Mouse (Mus musculus) lung, postnatal 36 days (tissue): Measurements from ENCODE around the gene Dok7.

Source experiments
- DNase-seq: peaks from one replicate; pipeline ENCODE4 v3.0.0; 2022; ENCODE audit warnings: mixed read lengths

Gene Dok7

DNA sequence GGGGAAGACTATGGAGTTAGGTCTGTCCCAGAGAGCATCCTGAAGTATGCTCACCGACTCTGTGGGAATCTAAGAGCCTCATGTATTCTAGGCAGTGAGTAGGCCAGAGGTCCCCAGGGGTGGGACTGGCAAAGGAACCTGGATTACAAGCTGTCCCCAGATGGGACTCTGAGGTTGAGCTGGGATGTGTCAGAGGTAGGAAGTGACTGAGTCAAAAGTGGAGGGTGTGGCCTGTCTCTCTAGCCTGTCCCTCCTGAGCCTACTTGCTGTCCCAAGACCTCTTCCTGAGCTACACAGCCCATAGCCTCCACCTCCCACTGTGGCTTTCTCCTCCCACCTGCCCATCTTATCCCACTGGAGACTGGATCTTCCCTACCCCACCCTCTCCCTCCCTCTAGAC lies 1.6 kb downstream of the Dok7 start:
- no peak for DNase-seq

DNA sequence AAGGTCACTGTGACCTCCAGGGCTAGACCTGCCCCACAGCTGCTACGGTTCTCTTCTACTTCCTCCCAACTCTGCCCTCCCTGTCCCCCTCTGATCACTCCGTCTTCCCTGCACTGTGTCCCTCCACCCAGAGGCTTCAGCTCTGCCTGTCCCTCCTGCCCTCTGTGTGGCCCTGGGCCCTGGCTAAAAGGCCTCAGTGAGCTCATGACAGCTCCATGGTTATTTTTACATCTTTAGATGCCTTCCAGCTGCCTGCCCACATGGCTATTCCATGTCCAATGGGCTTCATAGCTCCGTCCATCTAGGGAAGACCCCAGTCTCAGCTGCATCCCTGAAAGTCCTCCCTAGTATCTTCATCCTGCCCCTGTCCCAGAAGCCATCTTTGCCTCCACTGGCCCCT lies 3.5 kb downstream of the Dok7 start:
- DNase-seq: no peak

DNA sequence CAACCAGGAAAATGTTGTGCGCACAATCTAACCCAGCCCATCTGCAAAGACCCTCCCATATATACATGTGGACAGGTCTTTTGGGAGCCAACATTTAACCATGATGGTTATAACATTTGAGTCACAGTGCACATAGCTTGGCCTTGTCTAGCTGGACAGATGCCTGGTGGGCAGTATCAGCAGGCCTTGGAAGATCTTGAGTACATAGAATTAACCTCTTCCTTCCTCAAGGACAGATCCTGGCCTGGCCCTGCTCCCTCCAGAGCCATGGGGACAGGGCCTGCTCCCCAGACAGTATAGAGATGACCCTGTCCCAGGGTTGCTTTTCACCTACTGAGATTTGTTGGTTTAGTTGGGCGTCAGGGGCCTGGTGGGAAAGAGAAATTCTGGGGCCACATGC lies 13.3 kb downstream of the Dok7 start:
- DNase-seq: no peak

- DNase-seq: no peak
These were observed 13.7 kb downstream of the Dok7 start for GRCm38 (mm10) chr5:35070314-35070713.

DNA sequence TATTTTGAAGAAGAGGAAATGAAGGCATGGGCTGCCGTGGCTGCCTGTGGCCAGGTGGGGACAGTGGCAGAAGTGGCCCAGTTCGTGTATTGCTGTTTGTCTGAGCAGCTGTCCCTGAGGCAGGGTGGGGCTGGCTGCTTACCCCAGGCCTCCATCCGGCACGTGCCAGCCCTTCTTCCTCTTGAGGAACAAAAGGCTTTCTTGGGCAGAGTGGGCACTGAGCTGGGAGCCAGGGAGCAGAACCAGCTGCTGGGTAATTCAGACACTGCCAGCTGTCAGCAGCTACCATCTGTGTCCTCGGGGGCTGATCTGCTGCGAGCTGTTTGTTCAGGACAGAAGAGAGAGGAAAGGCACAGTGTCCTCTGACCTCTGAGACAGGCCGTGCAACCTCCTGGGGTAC lies 14.4 kb downstream of the Dok7 start:
- peak; percentile 10 for DNase-seq

DNA sequence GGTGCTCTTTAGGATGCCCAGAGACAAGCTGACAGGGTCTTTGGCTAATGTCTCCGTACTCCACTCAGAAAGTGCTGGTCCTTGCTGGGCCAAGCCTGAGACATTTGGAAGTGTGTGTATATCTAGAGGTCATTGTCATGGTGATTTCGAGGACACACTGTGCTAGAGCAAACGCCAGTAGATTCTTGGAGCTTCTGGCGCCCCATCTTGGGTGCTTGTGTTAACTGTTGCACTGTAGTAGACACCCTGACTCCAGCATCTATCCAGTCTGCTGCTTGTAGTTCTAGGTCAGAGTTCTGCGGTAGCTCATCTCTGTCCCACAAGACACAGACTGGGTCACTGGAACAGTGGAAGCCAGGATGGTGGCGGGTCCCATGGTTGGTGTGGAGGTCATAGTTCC lies 15.3 kb downstream of the Dok7 start:
- no peak for DNase-seq

DNA sequence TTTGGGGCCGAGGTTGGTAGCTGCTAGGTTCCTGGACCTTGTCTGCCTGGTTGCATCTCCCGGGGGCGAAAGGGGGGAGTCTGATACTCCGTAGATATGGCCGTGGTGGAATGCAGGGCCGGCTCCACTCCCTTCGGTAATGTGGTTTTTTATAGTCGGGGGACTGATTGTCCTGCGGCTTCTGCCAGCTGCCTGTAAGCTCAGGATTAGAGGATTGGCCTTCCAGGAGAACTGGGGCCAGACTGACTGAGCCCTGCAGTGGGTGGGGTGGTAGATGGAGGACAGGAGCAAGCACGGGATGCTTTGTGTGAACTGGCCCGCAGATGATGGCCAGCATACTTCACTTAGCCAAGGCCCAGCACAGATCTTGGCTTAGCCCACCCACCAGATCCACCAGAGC lies 16.7 kb downstream of the Dok7 start:
- DNase-seq: no peak

DNA sequence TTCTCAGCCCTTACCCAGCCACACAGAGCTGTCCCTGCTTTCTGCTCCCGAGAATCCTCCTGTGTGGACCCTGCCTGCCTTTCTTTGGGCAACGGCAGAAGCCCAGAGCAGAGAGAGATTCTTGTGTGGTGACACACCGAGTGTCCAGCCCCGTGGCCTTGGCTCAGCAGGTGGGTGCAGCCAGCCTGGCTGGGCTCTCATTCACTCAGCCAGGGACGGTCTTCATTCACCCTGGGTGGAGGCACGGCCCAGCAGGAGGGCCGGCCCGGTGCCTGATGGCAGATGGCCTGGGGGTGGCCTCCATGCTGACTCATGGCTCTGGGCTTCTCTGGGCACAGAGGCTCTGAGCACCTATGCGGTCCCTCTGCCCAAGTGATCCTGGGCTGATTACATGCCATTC lies 17.4 kb downstream of the Dok7 start:
- DNase-seq: no peak

DNA sequence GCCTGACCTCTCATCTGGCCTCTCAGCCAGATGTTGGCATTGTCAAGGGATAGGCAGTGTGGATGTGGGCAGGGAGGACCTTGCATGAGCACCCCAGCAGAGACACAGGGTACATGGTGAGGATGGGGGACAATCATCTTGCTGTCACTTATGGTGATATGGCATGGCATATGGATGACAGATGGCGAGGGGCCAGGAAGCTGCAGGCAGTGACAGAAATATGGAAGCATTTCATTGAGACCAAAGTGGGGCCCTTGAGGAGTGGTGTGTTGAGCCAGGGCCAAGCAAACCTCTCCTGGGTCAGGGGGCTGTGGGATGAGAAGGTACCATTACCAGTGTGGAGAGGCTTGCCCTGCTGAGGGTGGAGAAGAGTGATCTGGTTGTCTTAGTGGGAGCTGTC lies 19.8 kb downstream of the Dok7 start:
- DNase-seq: no peak

- no peak for DNase-seq
These were observed 22.5 kb downstream of the Dok7 start for GRCm38 (mm10) chr5:35079101-35079500.

DNA sequence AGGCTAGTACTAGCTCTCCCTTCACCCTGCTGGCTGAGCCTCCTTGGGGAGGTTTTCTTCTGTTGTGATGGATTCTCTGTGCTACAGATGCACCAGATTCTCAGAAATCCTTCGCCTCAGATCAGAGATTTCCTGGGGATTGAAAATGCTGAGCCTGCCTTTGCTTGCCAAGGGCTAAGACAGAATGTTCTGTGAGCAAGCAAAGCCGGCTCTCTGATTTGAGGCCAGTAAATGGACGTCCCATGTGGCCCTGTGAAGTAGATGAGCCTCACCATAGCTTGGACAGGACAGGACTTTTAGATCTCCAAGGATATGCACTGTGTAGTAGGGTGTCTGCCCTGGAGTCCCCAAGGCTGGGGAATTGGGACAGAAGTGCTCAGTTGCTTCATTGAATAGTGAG lies 28.3 kb downstream of the Dok7 start:
- DNase-seq: no peak

GRCm38 (mm10) chr5:35088785-35089613 lies 32.4 kb downstream of the Dok7 start:
- DNase-seq: peak; percentile 82

- DNase-seq: no peak
These were observed 33.0 kb downstream of the Dok7 start for GRCm38 (mm10) chr5:35089614-35089963.

GRCm38 (mm10) chr5:35091636-35092035 lies 35.1 kb downstream of the Dok7 start:
- DNase-seq: no peak

GRCm38 (mm10) chr5:35103086-35103485 lies 46.5 kb downstream of the Dok7 start:
- peak; percentile 21 for DNase-seq

DNA sequence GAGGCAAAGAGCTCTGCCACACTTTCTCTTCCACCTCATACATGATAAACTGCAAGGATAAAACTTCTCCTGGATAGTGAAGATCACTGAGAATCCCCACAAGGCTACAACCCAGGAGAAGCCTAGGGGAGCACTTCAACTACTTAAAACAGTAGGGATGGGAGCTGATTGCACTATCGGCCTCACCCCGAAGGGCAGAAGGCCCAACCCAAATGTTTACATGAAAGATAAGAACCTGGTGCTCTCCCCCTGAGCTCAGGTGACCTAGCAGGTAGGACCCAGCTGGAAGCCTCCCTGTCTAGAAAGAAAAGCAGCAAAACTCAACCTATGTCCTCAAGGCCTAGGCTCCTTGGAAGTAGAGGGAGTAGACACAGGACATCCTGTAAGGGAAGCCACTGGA lies 47.0 kb downstream of the Dok7 start:
- DNase-seq: no peak

DNA sequence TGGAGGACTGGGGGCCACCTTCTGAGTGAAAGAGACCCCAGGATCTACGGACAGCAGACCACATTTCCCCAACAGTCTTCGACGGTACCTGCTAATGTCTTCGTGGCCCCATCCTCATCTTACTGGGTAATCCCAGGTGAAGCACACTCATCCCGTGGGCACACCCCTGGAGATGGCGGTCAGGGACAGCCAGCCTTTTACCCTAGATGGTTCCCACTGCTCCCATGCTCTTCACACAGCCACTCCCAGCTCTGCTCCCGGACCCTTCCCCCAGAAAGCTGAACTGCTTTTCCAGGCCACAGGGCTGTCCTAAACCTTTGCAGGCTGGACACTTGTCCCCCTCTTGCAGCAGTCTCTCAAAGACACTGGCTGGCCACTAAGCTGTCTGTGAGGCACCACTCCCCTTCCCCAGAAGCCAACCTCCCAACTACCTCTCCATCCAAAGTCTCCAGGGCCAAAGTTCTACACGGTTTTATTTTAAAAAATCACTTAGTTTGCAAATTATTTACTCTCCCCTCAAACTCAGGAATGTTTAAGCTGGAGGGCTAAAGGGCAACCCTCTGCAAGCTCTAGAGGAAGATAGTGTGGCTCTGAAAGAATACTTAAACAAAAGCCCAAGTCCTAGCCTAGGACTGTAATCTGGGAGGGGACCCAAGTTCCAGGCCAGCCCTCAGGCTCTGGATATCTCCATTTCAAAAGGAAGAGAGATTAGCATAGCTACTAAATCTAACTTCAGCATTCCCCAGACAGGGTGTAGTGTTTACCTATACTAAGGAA lies 47.8 kb downstream of the Dok7 start:
- DNase-seq: no peak

GRCm38 (mm10) chr5:35104960-35105921 lies 48.7 kb downstream of the Dok7 start, which contains the start of gene Lrpap1:
Lrpap1 (minus strand) TSS chr5:35105766.
- DNase-seq: peak; percentile 90

DNA sequence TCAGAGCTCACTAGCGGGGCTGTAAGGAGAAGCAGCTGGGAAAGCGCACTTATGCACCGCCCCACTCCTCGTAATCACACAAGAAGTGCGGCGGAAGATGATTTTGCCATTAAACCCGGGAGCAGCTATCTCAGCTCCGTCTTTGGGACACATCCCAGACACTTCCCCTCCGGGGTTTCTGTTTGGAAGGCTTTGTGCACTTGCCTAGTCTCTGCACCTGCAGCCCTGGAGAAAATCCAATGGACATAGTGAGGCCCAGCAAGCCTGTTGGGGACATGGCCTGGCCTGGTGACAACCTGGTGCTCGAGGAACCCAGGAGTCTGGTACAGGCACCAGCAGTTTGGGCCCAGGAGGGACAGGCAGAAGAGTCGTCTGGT lies 49.3 kb downstream of the Dok7 start:
- DNase-seq: no peak

- DNase-seq: no peak
These were observed 55.9 kb downstream of the Dok7 start for GRCm38 (mm10) chr5:35112444-35112843.

- no peak for DNase-seq
These were observed 59.4 kb downstream of the Dok7 start for GRCm38 (mm10) chr5:35116002-35116401.

DNA sequence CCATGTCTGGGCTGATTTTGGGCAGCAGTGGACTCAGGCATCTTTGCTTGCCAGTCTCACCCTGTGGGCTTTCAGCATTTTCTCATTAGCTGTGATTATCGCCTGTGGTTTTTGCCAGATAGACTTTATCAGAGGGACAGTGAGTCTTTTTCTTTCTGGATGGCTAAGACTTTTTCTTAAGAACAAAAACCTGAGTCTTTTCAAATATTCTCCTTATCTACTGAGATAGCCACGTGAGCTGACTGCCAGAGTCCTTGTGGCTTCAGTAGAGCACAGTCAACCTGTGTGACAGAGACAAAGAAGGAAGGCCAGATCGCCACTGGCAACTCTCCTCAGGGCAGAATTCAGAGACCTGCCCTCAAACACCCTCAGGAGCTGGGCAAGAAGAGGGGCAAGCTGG lies 61.1 kb downstream of the Dok7 start:
- no peak for DNase-seq

- DNase-seq: peak; percentile 16
These were observed 61.9 kb downstream of the Dok7 start for GRCm38 (mm10) chr5:35118418-35118817.
